Mouse (Mus musculus): ENCODE measurements around the gene Dlg4.

DNA sequence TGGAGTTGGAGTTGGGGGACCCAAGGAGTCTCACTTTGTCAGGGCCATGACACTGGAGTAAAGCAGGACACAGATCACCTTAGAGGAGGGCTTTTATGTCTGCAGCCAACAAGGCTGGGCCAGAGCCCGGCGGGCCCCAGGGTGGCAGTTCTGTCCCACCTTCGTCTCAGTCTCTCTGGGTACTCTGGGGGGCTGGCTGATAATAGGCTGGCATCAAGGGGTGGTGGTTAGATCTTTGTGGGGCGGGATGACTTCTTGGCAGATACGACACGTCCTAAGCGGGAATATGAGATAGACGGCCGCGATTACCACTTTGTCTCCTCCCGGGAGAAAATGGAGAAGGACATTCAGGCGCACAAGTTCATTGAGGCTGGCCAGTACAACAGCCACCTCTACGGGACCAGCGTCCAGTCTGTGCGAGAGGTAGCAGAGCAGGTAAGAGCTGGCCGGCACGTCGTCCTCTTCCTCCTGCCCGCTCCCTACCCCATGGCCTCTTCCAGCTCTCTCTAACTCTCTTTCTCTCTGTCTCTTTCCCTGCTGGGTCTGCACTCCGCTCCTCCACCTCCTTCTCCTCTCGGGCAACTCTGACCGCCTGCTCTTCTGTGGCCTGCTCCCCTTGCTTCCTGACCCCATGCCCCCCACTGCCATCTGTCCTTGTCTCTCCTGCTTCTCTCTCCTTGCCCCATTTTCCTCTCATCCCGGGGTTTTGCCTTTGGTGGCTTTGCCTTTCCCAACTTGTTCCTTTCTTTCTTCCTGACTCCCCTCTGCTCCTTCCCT is 25.8 kb downstream of the Dlg4 start:
- TF ChIP-seq CTCF (IDR thresholded peaks at IDR 0.05; ENCODE audit: extremely low read depth, insufficient read length, insufficient replicate concordance, low read depth, low read length) (no peak), POLR2A (IDR thresholded peaks at IDR 0.05; ENCODE audit: low read depth, low read length) (no peak)

Measured in small intestine, adult 2 months (tissue).